Comparison of ENCODE assay signal across 12 mouse cellular contexts in genomic region chr14:75197660-75198059, GRCm38 (mm10). TPM values are rescaled to one million over a fixed set of nuclear protein-coding genes. Genes with fewer than 3 reads are reported as not detected.
A peak's percentile ranks its signal among the peaks of the same experiment; 100 is the strongest.
DNase-seq lines count a peak whose midpoint lies in the region; ATAC-seq and TF ChIP-seq lines count a peak whose summit lies in the region.
"Had no signal": no experiment of that assay in that cellular context is flagged by ENCODE, and none has a peak within 500 bp of the region (broad histone marks: within the 10 kb centered on the region; RNA-seq: fewer than 3 reads in every experiment).

No protein-coding gene starts in this region.

- TF ChIP-seq CTCF in midbrain, postnatal 0 days (IDR thresholded peaks at IDR 0.05): no peak

- 58% methylated on average over 7 of the region's 7 CpGs for WGBS in midbrain, embryonic 14.5 days
- WGBS in midbrain, postnatal 0 days: 51% methylated on average over 7 of the region's 7 CpGs
- WGBS in intestine, embryonic 14.5 days: 39% methylated on average over 7 of the region's 7 CpGs

- no peaks in the 10 kb centered on the region for H3K36me3 ChIP-seq in midbrain, embryonic 14.5 days (ENCODE audit: control insufficient read depth, insufficient read depth, low read length)
- no peaks in the 10 kb centered on the region for H3K36me3 ChIP-seq in midbrain, postnatal 0 days (ENCODE audit: insufficient read depth, low read length)
- 0 out of 2 replicates have a peak, but pooled peaks cover 2% of the 10 kb centered on the region for H3K36me3 ChIP-seq in intestine, embryonic 14.5 days (ENCODE audit: control insufficient read depth, insufficient read depth, low read length)
- H3K36me3 ChIP-seq: limb, embryonic 12.5 days had no signal

- no peaks in the 10 kb centered on the region for H3K27me3 ChIP-seq in midbrain, embryonic 14.5 days (ENCODE audit: control insufficient read depth, insufficient read depth, low read length)
- no peaks in the 10 kb centered on the region for H3K27me3 ChIP-seq in midbrain, postnatal 0 days (ENCODE audit: insufficient read depth, low read length)
- H3K27me3 ChIP-seq in intestine, embryonic 14.5 days (replicated peaks; ENCODE audit: control insufficient read depth, insufficient read depth, low read length): no peaks in the 10 kb centered on the region

- ATAC-seq in midbrain, embryonic 14.5 days (ENCODE audit: low FRiP score, low TSS enrichment): no peak
- no peak for ATAC-seq in midbrain, postnatal 0 days (ENCODE audit: low FRiP score)
- peak; percentile 87 for ATAC-seq in intestine, embryonic 14.5 days (replicated peaks; ENCODE audit: low FRiP score, low TSS enrichment, low read depth)
- ATAC-seq in megakaryocyte progenitor cell, adult 5-6 weeks (replicated peaks; ENCODE audit: poor library complexity): peak; percentile 66

- DNase-seq in midbrain, embryonic 14.5 days: peak; percentile 9
- no peak for DNase-seq in midbrain, postnatal 0 days (ENCODE audit: low spot score)
- DNase-seq in intestine, embryonic 14.5 days (ENCODE audit: low spot score): peak; percentile 72
- DNase-seq in urinary bladder, adult 18-20 months (ENCODE audit: low spot score in 2 of 2): no peak
- DNase-seq in embryo, embryonic 10 days (ENCODE audit: low spot score): no peak
- no peak for DNase-seq in spleen, postnatal 36 days (ENCODE audit: low spot score in 2 of 2)
- DNase-seq in cerebellum, postnatal 25 days: no peak

- no peak overlapping the region for H3K27ac ChIP-seq in midbrain, embryonic 14.5 days (replicated peaks; ENCODE audit: low read depth, low read length)
- no peak overlapping the region for H3K27ac ChIP-seq in midbrain, postnatal 0 days (ENCODE audit: low read depth, low read length)
- 0 out of 2 replicates have a peak overlapping the region, but pooled peaks have one; percentile 19 for H3K27ac ChIP-seq in intestine, embryonic 14.5 days (ENCODE audit: low read depth)
- H3K27ac ChIP-seq: limb, embryonic 12.5 days had no signal

- H3K9ac ChIP-seq in midbrain, embryonic 14.5 days (replicated peaks; ENCODE audit: low read length): no peak overlapping the region
- H3K9ac ChIP-seq in midbrain, postnatal 0 days (replicated peaks; ENCODE audit: low read length, poor library complexity, severe bottlenecking): no peak overlapping the region
- no peak overlapping the region for H3K9ac ChIP-seq in intestine, embryonic 14.5 days (ENCODE audit: low read length)
- H3K9ac ChIP-seq: limb, embryonic 12.5 days had no signal

- H3K9me3 ChIP-seq in midbrain, embryonic 14.5 days (ENCODE audit: control insufficient read depth, low read length): peaks cover 4% of the 10 kb centered on the region; the same call in 1 of the 2 replicates
- H3K9me3 ChIP-seq in midbrain, postnatal 0 days (ENCODE audit: low read length): no peaks in the 10 kb centered on the region
- H3K9me3 ChIP-seq in intestine, embryonic 14.5 days (ENCODE audit: control insufficient read depth, low read length): 0 out of 2 replicates have a peak, but pooled peaks cover 3% of the 10 kb centered on the region
- H3K9me3 ChIP-seq: limb, embryonic 12.5 days had no signal

- no peaks in the 10 kb centered on the region for H3K4me1 ChIP-seq in midbrain, embryonic 14.5 days (ENCODE audit: control insufficient read depth, insufficient read depth, low read length)
- no peaks in the 10 kb centered on the region for H3K4me1 ChIP-seq in midbrain, postnatal 0 days (ENCODE audit: insufficient read depth, low read length)
- H3K4me1 ChIP-seq in intestine, embryonic 14.5 days (replicated peaks; ENCODE audit: control insufficient read depth, insufficient read depth, low read length): no peaks in the 10 kb centered on the region
- H3K4me1 ChIP-seq: limb, embryonic 12.5 days had no signal

- no peak overlapping the region for H3K4me2 ChIP-seq in midbrain, embryonic 14.5 days (ENCODE audit: low read length)
- no peak overlapping the region for H3K4me2 ChIP-seq in midbrain, postnatal 0 days (ENCODE audit: low read depth, low read length, poor library complexity, severe bottlenecking)
- no peak overlapping the region for H3K4me2 ChIP-seq in intestine, embryonic 14.5 days (ENCODE audit: low read length)
- H3K4me2 ChIP-seq: limb, embryonic 12.5 days had no signal

- H3K4me3 ChIP-seq in midbrain, embryonic 14.5 days (replicated peaks; ENCODE audit: low read depth, low read length): no peak overlapping the region
- H3K4me3 ChIP-seq in midbrain, postnatal 0 days (ENCODE audit: low read depth, low read length): no peak overlapping the region
- no peak overlapping the region for H3K4me3 ChIP-seq in intestine, embryonic 14.5 days (ENCODE audit: low read depth, low read length)
- H3K4me3 ChIP-seq: limb, embryonic 12.5 days had no signal

RNA-seq across cellular contexts. Expression of gene Cpb2, which starts 44.4 kb away (rescaled TPM):
- polyA plus RNA-seq in midbrain, embryonic 14.5 days (2014; fragmentation: Nextera tagmentation; extraction: Ambion mirVana): not detected in 2 replicates
- not detected in 2 replicates for total RNA-seq in midbrain, postnatal 0 days (2014; rRNA removed)
- polyA plus RNA-seq in midbrain, postnatal 0 days (2015; fragmentation: Nextera tagmentation; extraction: Ambion mirVana): 0.20 TPM in 1 of 2 replicates, not detected in the other
- polyA plus RNA-seq in intestine, embryonic 14.5 days (2014; fragmentation: Nextera tagmentation; extraction: Ambion mirVana): 1.1 and 1.4 TPM in 2 replicates
- total RNA-seq in megakaryocyte progenitor cell, adult 5-6 weeks (2015): not detected in 2 replicates
- not detected in 2 replicates for total RNA-seq in megakaryocyte progenitor cell, adult 5-6 weeks (2017)
- total RNA-seq: layer of hippocampus, postnatal 14 days had no signal
- polyA plus RNA-seq: embryonic facial prominence, embryonic 14.5 days; heart, postnatal 0 days; limb, embryonic 12.5 days had no signal

Comparison
In these comparisons a context has a peak if more than half of its experiments do, and no peak if none do; other contexts are left out.
1. DNase-seq: peak in midbrain, embryonic 14.5 days (single experiment) and intestine, embryonic 14.5 days (single experiment); none in midbrain, postnatal 0 days (single experiment), urinary bladder, adult 18-20 months (0 of 2), embryo, embryonic 10 days (single experiment), spleen, postnatal 36 days (0 of 2) and cerebellum, postnatal 25 days (0 of 2).
2. ATAC-seq: peak in intestine, embryonic 14.5 days (single experiment) and megakaryocyte progenitor cell, adult 5-6 weeks (single experiment); none in midbrain, embryonic 14.5 days (single experiment) and midbrain, postnatal 0 days (single experiment).